Mouse (Mus musculus) CD4-positive, CD25-positive, alpha-beta regulatory T cell, adult 2 months (primary cell): Measurements from ENCODE around the gene Ifna13.

Experiments
- DNase-seq: peaks from one replicate; pipeline ENCODE4 v3.0.0-alpha.2; 2012; ENCODE audit warnings: low read depth, low spot score

The Ifna13 gene

DNA sequence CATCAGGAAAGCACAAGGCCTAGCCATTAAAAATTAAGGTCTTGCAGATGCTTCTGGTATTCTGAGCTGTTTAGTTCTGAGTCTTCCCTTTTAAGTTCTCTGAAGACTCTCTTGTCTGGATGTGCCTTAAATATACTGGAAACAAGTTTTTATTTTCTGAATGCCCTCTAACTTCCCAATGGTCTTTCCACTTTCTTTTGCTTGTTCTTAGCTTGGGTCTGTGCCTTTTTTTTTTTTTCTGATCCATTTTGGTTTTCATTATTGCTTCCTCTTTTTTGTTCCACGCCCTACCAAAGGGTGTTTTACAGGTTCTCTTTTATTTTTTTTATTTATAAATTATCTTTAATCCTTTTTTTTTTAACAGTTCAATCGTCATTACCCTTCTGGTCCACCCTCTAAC is at the start of gene Ifna13:
TSS of gene Ifna13 (minus strand) at position 101 of the 400 bp plus-strand sequence.
- no peak for DNase-seq

DNA sequence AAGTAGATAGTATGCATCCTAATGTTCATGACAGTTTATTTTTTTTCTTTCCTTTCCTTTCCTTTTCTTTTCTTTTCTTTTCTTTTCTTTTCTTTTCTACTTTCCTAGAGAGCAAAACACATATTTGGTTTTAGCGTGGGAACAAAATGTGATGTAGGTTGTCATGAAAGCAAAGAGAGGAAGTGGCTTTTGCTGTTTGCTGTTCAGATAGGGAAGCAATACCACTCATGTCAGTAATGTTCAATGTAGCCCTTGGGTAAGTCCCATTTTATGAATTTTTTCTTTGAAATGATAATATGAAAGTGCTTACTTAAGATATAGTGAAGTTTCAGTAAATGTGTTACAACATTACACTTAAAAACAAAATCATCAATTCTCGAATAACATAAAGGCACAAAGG is 49.1 kb upstream of the Ifna13 start:
- DNase-seq: peak; percentile 51

DNA sequence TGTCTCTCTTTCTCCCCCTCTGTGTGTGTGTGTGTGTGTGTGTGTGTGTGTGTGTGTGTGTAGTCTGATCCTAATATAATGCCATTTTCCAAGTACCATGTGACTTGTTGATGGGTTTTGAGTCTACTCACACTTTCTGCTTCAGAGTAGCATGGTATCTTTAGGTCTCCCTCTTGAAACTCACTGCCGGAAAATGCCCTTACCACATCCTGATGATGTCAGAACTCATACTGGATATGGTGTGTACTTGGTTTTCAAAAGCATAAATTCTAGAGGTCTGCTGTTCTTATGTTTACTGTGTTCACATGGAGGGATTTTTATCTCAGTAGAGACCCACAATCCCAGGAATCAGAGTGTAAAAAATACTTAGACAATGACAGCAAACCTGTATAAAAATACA is 48.3 kb upstream of the Ifna13 start:
- DNase-seq: peak; percentile 68

DNA sequence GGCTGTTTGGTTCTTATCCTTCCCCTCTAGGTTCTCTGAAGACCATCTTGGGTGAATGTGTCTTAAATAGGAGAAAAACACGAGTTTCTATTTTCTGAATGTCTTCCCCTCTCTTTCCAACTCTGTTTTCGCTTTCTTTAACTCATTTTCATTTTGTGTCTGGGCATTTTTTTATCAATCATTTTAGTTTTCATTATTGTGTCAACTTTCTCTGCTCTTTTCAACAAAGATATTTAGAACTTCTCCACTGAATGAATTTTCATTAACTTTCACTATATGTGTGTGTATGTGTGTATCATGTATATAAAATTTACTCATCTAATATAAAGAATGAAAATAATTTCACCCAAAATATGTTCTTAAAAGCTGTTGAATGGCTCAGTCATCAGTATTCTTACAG is 47.0 kb upstream of the Ifna13 start, which contains the start of gene Ifnab:
TSS of gene Ifnab (minus strand) at position 101 of the 400 bp plus-strand sequence.
- no peak for DNase-seq

DNA sequence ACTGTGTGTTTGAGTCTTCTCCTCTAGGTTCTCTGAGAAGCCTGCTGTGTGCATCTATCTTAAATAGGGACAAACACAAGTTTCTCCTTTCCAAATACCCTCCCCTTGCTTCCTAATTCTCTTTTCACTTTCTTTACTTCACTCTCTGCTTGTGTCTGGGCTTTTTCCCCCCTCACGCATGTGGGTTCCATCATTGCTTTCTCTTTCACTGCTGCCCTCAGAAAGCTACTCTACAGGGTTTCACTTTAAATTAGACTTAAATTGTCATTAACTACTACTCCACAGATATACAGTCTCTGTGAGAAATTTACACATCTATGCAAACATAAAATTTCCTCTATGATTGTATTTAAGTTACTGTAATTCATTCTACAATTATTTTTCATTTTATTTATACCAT is 39.6 kb upstream of the Ifna13 start, which contains the start of gene Ifna2:
TSS of gene Ifna2 (minus strand) at position 101 of the 400 bp plus-strand sequence.
- no peak for DNase-seq

DNA sequence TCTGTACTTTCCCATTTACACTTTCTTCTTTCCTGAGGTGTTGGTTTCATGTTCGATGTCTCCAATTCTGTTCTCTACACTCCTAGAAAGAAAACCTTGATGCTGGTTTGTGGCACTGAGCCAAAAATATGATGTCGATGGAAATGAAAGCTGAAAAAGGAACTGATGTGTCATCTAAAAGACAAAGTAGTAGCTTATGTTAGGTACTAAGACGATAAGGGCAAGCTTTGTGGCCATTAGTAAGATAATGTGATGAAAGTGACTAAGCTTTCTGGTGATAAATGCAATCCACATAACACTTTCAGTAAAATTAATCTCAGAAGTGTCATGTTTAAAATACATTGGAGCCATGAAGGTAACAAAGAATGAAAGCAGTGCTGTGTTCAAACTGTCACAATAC is 37.1 kb upstream of the Ifna13 start:
- no peak for DNase-seq

DNA sequence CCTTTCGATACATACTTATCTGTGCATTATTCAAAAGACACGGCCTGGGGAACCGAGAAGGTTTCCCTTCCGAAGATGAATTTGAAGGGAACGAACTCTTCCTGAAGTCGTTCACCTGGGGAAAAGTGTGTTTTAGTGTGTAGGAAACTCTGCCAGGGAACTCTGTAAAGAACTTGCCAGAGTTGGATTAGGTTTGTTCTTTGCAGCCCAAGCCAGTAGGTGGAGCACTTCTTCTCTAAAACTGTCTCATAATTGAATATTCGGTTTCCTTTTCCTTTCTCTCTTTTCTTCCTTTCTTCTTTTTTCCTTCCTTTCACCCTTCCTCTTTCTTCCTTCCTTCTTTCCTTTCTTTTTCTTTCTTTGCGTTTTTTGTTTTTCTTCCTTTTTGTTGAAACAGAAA is 36.1 kb upstream of the Ifna13 start:
- peak; percentile 70 for DNase-seq

DNA sequence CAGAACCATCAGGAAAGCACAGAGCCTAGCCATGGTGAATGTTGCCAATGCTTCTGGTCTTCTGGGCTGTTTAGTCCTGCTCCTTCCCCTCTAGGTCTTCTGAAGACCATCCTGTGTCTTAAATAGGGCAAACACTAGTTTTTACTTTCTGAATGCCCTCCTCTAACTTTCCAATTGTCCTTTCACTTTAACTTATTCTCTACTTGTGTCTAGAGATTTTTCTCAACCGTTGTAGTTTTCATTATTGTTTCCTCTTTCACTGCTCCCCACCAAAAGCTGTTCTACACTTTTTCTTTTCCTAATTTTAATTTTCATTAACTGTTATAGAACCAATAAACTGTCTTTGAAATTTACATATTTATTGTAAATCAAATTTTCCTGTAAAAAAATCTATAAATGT is 32.6 kb upstream of the Ifna13 start, which contains the start of gene Ifna16:
TSS of gene Ifna16 (minus strand) at position 101 of the 400 bp plus-strand sequence.
- no peak for DNase-seq

DNA sequence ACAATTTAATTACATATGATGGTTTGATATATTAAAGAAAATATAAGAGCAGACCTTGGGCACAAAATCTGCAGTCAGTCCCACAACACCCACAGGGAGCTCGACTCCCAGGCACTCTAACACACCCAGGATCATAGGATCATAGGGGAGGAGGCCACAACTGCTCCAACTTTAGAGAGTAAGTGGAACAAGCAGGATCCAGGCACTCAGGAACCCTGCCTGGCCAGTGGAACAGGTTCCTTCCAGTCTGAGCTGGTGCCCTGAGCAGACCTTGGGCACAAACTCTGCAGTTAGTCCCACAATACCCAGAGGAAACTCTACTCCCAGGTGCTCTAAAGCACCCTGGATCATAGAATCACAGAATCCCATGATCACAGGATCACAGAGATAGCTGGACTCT is 11.2 kb upstream of the Ifna13 start:
- no peak for DNase-seq

DNA sequence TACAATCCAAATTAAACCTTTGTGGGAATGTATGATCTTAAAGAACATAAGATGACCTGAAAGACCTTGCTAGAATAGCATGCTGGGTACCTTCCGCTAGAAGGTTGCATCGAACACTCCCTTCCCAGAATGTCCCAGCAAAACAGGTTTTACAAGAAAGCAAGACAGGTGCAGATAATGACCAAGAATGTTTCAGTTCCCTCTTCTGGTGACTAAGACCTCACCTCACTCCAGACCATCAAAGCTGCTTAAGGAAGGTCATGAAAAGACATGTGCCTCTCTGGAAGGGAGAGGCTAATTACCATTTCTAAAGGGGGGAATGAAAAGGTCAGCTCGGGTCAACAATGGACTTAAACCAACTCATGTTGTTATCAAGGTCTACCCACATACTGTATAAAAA is 9.4 kb upstream of the Ifna13 start:
- DNase-seq: no peak

DNA sequence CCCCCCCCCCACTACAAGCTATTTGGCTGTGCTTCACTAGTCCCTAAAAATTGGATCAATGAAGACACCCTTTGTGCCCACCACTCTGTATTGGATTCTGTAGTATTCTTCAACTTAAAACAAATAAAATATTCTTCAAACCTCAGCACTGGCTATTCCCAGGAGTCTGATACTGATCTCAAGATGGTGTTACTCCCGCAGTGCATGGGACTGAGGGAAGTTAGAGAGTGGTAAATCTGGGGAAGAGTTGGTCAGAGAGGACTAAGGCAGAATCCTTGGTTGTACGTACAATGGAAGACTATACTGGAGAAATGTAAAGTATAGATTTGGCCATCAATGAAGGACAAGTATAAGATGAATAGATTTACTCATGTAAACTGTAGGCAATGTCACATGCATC is 1.7 kb downstream of the Ifna13 start:
- peak; percentile 3 for DNase-seq

DNA sequence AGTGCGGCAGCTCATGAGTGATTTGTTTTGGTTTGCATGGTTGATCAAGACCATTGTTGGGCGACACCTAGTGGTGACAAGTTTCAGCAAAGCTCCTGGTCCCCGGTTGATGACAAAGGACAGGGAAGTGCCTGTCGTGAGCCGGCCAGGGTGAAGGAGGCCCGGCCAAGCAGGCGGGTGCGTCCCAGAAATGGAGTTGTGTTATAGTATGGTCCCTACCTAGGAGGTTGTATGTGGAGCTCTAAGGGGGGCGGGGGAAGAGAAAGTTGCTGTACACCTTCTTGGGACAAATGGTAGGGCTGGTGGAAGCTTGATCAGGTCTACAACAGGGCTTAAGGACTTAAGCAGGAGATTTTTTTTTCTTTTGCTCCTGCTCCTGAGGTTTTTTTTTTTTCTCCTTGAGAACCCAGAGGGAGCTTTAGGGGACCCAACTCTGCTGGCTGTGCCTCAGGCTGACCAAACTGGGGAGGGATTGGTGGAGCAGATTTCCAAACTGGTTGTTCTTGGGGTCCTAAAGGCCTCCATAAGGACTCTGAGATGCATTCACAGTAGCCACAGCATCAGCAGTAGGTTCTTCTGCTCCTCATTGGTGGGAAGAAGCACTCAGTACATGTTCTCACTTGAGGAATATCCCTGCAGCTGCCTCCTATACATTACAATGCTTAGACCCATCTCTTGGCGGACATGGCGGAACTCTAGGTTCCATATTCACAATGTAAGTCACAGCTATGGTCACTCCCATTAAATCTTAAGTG is 3.0 kb downstream of the Ifna13 start:
- peak; percentile 100 for DNase-seq

DNA sequence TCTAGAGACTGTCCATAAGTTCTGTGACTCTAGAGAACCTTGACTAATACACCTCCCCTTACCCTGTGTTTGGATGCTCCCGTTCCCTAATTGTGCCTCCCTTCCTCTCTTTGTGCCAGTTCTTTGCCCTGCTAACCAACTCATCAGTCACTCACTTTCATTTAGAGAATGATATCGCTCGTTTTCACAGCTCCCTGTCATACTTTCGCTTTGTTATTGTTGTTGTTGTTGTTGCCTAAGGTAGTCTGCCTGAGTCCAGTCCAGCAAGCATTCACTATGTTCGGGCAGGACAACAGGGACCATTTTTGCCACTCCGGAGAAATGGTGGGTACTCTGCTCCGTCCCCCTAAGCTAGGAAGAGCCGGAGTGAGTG is 3.6 kb downstream of the Ifna13 start:
- no peak for DNase-seq

DNA sequence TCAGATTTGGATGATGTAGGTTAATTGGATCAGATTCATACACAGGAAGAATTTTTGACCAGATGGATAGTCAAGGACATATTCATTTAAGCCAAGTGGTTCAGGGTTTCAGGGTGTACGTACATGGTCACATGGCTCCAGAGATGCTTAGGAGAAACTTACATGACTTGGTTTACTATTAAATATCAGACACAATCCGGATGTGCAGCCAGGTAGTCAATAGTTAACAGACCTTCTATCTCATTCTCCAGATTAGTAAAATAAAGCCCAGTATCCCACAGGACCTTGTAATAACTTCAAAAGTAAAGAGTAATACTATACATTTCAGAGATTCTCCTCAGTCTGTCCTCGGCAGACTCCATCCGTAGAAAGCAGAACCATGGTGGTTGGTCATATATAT is 9.9 kb downstream of the Ifna13 start, which contains the start of gene C87499:
TSS of gene C87499 (minus strand) at position 101 of the 400 bp plus-strand sequence.
- DNase-seq: no peak

DNA sequence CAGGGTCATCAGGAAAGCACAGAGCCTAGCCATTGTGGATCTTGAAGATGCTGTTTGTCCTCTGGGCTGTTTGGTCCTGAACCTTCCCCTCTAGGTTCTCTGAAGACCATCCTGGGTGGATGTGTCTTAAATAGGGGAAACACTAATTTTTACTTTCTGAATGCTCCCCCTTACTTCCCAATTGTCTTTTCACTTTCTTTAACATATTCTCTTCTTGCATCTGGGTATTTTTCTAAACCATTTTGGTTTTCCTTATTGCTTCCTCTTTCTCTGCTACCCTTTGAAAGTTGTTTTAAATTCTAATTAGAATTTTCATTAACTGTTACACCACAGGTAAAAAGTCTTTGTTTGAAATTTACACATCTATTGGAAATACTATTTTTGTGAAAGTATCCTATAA is 41.0 kb downstream of the Ifna13 start, which contains the start of gene Ifna12:
TSS of gene Ifna12 (minus strand) at position 101 of the 400 bp plus-strand sequence.
- no peak for DNase-seq
